Mouse (Mus musculus) spleen, postnatal 10 days (tissue): ENCODE data around the gene 2210408I21Rik.

ENCODE experiments used
- DNase-seq, 2 experiments: peaks; one replicate each; pipeline ENCODE4 v3.0.0; 2021 to 2022; ENCODE audit warnings: low spot score in 2 of 2

The 2210408I21Rik gene

DNA sequence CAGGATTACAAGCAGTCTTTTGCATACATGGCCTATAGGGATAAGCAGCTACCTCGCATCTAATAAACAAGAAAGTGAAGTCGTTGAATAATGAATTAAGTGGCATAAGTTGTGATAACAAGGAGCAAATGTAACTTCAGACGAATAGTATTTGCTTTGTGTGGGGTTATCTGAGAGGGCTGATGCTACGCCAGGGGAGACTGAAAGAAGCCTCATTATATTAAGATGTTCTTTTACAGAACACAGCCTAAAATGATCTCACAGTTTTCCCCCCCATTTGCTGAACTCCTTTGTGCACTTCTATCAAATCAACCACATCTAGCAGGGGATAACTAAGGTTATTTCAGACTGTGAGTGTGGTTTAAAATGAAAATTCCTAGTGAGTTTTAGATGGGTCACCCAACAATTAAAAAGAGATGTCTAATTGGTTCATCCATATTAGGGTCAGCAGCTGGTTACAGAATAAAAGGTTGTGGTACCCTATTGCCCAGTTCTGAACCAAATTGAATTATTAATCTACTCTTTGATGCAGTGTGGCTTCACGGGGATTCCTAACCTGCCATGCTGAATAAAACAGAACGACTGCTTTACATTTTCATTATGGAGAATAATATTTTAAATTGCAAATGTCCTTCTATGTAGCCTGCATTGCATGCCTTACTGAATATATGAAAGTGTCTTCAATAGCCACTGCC is 343.2 kb downstream of the 2210408I21Rik start:
- DNase-seq: no peak

DNA sequence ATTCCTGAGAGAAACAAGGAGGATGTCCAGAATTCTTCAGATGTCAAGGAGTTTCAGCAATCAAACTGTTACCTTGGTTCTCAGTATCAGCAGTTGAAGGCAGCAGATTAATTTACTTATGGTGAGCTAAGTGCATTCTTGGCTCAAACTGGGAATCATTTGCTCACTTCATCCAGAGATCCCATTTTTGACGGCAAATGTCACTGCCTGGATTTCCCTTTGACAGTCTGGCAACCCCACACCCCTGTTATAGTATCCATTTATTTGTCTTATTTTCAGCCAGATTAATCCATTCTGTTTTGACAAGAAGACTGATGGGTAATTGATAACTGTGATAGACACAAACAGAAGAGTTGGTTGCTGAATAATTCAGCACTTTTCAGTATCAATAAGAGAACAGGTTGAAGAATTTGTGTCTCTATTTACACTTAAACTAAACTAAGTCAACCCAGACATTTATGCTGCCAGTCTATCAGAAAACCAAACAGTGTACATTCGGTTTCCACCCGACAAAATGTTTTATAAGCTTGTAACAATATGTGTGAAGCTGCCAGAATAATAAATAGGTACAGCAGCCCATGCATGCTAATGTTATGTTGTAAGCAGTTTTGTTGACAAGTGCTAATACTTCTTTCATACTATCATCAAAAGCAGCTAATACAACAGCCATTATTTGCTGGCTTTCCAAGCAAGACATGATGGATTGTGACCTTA is 354.8 kb downstream of the 2210408I21Rik start:
- DNase-seq: no peak

DNA sequence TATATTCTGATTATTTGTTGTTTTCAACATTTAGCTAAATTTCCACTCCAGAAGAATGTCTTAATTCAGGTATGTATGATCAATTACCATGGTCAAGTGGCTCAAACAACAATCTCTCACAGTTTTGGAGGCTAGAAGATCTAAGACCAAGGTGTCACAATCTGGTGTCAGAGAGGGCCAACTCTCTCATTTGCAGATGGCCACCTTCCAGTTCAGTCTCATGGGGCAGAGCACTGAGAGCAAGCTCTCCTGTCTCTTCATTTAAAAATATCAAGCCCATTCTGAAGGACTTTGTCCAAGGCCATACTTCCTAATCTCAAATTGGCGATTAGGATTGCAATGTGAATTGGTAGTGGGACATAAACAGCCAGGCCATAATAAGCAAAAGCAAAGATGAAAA is 378.7 kb downstream of the 2210408I21Rik start:
- DNase-seq: no peak

DNA sequence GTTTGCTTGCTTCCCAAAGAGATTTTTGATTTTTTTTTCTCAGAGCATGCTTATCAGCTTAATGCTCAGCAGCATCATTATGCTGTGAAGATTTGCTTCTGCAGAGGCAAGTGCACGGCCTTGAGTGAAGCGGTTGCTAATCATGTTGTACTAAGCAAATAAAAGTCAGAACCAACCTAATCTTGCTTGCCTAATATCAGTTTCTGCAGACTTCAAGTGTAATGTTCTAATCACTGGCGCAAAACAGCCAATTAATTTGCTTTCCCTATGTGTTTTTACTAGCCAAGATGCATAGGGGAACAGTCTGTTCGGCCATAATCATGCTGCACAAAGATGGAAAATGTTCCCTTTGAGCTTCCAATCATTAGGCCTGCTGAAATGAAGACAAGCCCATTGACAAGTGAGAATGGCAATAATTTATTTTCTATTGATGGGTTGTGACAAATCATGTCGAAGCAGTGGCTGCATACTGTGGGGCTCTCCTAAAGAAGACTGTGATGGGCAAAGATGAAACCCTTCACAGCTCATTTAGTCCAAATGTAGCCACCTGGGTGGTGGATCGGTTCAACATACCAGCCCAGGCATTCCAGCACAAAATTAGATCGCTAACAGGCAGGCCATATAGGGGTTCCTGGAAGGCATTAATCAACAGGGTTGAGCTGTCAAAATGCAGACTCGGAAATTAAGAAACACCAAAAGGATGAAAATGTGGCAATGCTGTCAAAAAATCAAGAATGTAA is 393.8 kb downstream of the 2210408I21Rik start:
- DNase-seq: no peak

DNA sequence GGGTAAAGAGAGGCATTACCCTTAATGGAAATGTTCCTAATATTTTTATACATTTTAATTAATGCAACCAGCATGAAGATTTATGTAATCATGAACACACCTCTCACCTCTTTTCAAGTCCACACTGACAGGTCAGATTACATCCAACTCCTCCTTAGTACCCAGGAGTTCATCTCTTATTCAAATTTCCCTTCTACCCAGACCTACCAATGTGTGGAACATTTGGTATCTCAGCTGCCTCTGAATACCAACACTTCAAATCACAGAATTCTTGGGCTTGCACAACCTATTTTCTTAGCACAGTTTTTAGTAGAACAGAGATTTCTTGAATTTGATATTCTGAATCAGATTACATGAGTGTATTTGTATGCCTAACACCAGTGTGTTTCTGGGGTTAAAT is 394.4 kb downstream of the 2210408I21Rik start:
- DNase-seq: no peak

DNA sequence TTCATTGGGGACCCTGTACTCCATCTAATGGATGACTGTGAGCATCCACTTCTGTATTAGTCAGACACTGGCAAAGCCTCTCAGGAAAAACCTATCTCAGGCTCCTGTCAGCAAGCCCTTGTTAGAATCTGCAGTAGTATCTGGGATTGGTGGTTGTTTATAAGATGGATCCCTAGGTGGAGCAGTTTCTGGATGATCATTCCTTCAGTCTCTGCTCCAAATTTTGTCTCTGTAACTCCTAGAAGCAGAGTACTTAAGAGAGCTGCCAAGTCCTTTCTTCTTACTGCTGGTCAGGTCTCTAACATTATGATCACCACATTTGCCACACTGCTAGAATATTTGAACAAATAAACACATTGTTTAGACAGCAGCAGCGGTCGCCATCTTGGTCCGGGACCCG is 402.1 kb downstream of the 2210408I21Rik start:
- DNase-seq: no peak

DNA sequence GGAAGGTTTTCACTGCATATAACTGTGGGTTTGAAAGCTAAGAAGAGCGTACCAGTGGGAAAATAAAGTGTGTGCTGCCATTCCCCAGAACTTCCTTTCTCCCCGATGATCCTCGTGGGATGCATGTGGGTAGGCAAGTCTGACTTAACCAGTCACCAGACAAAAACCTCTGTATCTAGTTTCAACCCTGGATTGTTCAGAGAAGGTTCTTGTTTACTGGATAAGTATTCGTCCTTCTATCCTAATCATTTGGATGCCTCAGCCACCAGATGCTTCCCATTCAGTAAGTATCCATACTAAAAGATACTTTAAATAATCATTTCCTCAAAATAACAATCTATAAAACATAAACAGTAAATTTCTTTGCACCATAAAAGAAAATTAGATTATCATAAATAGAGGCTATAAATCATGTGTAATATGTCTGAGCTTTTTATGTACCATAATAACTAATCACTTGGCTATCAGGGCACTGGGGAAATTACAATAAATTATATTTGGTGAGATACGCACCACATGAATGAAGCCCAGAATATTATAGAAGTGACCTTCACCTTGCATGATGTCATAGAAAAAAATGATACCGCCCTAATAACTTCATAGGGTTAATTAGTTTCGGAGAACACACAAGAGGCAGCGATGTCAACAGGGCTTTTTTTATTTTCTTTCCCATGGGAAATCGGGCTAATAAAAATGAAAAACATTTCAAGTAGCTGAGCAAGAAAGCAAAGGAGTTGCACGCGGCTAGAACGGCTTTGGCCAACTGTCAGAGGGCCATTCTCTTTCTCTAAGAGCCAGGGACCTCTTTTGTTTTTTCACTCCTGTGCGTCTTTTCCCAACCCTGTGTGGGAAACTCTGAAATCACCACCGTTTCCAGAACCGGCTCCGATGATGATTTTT is 412.4 kb downstream of the 2210408I21Rik start:
- no peak for DNase-seq

DNA sequence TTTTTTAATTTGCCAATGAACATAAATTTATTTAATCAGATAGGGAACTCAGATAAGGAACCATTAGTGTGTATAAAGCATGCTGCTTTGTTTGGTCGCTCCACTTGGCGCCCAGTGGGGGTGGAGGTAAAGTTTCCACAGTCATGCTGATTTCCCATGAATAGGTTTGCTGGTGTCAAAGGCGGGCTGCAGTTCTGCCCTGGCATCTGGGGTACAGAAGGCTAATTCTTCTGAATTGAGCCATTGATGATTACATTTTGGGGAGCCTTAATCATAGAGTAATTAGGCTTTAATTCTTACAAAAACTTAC is 413.0 kb downstream of the 2210408I21Rik start:
- no peak for DNase-seq

DNA sequence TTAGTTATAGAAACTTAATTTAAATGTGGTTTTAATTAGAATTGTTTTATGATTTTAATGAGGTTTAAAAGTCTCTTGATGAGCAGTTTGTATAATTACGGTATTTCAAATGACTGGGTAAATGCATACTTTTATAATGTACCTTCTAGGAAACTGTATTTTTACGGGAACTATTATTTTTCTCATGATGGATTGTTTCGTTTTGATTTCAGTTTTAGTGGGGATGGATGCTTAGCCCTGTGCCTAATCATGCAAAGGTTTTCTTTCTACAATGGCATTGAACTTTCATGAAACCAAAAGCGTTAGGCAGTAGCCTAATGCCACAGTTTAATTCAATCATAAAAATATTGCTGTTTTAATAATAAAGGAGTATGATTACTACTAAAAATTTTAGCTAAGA is 413.4 kb downstream of the 2210408I21Rik start:
- no peak for DNase-seq

DNA sequence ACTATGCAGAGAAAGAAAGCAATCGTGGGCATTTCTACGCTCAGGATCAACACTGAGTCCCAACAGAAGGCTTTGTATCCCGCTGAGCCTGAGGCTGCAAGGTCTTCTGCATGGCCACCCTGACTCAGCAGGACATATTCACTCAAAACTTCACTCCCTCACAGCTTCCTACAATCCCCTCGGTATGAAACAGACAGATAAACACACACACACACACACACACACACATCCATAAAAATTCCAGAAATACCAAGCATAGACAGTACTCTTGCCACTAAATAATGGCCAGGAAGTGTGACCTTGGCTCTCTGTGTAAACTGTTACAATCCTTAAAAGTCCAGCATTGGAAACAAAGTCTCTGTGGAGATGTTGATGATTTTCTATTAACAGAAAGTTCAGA is 458.7 kb downstream of the 2210408I21Rik start:
- DNase-seq: no peak

DNA sequence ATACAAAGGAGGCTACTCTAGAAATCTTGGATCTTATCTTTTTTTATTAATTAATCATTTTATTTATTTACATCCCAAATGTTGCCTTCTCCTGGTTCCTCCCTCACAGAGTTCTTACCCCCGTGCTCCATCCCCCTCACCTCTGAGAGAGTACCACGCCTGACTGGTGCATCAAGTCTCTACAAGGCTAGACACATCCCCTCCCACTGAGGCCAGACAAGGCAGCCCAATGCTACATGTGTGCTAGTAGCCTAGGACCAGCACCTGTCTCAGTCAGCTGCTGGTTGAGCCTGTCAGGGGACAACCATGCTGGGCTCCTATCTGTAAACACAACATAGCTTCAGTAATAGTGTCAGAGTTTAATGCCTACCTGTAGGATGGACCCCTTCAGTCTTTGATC is 480.0 kb downstream of the 2210408I21Rik start:
- DNase-seq: no peak
